Mouse (Mus musculus): ENCODE results near the gene Uqcrc2. TPM values are rescaled to one million over a fixed set of nuclear protein-coding genes. Genes with fewer than 3 reads are reported as not detected.

Gene Uqcrc2
- total and polyA plus RNA-seq, 3 experiments, result 229 to 659 (median 338) TPM

DNA sequence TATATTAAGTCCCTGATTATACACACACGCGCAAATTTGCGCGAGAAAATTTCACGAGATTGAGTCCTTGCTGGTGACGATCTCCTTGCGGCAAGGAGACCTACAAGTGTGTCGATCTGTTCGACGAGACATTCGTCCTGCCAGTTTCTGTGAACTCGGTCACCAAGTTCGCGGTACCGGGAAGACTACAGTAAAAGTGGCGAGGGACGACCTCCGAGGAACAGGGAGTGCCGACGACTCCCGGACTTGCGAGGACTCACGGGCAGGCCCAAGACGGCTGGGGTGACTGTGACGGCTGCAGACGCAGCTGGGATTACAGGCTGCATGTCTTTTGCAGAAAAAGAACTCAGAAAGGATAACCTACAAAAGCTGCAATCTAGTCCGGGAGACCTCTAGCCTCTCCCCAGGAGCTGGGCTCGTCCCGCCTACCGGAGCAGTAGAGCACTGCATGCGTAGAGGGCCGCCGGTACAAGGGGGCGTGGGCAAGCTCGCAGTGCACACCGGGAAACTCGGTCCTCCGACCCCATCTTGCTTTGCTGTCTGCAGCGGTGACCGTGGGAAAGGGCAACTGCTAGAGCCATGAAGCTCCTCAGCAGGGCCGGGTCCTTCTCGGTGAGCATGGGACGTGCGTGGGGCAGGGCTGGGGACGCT lies at the start of gene Uqcrc2 (continued):
- TF ChIP-seq CHD1 (IDR thresholded peaks at IDR 0.05; ENCODE audit: low read depth, low read length) (no peak), GABPA (IDR thresholded peaks at IDR 0.05; ENCODE audit: low read depth, low read length) (no peak; the same call in 1 of the 2 replicates), MAFK (IDR thresholded peaks at IDR 0.05; ENCODE audit: borderline replicate concordance, low read depth, low read length) (no peak)

DNA sequence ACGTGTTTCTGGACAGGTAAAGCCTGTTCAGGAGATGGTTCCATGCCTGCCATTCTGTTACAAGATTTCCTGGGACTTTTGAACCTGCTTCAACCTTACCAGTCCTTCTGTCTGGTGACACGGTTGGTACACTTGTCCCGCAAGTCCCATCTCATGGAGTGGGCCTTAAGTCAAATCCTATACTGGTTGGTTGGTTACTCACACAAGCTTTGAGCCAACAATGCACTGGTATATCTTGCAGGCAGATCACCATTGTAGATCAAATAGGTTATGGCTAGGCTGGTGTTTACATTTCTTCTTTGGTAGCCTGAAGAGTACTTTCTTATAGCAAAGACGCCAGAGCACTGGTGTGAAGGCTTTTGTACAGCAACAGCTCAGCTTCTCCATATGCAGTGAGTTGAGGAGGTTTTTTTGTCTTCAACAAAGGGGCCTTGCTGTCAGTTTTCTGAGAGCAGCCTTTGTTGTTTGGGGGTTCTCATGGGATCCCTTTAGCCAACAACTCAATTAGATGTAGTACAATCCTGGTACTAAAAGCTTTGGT lies 37.7 kb upstream of the Uqcrc2 start:
- H3K27me3 ChIP-seq (ENCODE audit: control insufficient read depth in 1 of 2, insufficient read depth in 2 of 2, low read length in 2 of 2), result peaks cover 0 to 6% of the 10 kb centered on the region in 2 experiments; a peak in 1 of 4 replicates
- H3K79me2 ChIP-seq (ENCODE audit: control insufficient read depth, insufficient read depth, low read length, poor library complexity), result no peaks in the 10 kb centered on the region
- no peak for DNase-seq (ENCODE audit: low read depth, low spot score)
- H3K9ac ChIP-seq (ENCODE audit: control insufficient read depth, low read depth, low read length, poor library complexity, severe bottlenecking), result no peak overlapping the region
- H3K4me3 ChIP-seq (ENCODE audit: control insufficient read depth in 1 of 2, insufficient read depth in 1 of 2, low read depth in 2 of 2, low read length in 2 of 2), result no peak overlapping the region
- no peak overlapping the region for H3K27ac ChIP-seq (ENCODE audit: control insufficient read depth, low read depth, low read length)
- H3K9me3 ChIP-seq (replicated peaks; ENCODE audit: insufficient read depth, low read length), result no peaks in the 10 kb centered on the region
- no peaks in the 10 kb centered on the region for H3K36me3 ChIP-seq (ENCODE audit: control insufficient read depth in 1 of 2, insufficient read depth in 2 of 2, low read length in 2 of 2)
- H3K4me1 ChIP-seq (ENCODE audit: control insufficient read depth in 1 of 2, insufficient read depth in 2 of 2, low read length in 2 of 2), result no peaks in the 10 kb centered on the region
- TF ChIP-seq CHD2 (IDR thresholded peaks at IDR 0.05; ENCODE audit: low read length) (no peak), MAZ (IDR thresholded peaks at IDR 0.05; ENCODE audit: low read depth, low read length) (no peak), TAL1 (IDR thresholded peaks at IDR 0.05; ENCODE audit: low read length) (no peak), NELFE (IDR thresholded peaks at IDR 0.05; ENCODE audit: low read depth, low read length) (no peak), POLR2AphosphoS5 (IDR thresholded peaks at IDR 0.05; ENCODE audit: borderline replicate concordance, low read depth, low read length) (no peak), MXI1 (IDR thresholded peaks at IDR 0.05; ENCODE audit: low read depth, low read length) (no peak), ZC3H11A (IDR thresholded peaks at IDR 0.05; ENCODE audit: low read depth, low read length) (no peak), RCOR1 (IDR thresholded peaks at IDR 0.05; ENCODE audit: low read depth, low read length) (no peak), CTCF (IDR thresholded peaks at IDR 0.05 in 2 of 3, conservative IDR thresholded peaks at IDR 0.05 in 1 of 3; ENCODE audit: control insufficient read depth in 1 of 3, insufficient read depth in 1 of 3, low read depth in 2 of 3, low read length in 3 of 3, poor library complexity in 1 of 3, severe bottlenecking in 1 of 3) (no peak), RAD21 (IDR thresholded peaks at IDR 0.05; ENCODE audit: low read depth, low read length) (no peak)

DNA sequence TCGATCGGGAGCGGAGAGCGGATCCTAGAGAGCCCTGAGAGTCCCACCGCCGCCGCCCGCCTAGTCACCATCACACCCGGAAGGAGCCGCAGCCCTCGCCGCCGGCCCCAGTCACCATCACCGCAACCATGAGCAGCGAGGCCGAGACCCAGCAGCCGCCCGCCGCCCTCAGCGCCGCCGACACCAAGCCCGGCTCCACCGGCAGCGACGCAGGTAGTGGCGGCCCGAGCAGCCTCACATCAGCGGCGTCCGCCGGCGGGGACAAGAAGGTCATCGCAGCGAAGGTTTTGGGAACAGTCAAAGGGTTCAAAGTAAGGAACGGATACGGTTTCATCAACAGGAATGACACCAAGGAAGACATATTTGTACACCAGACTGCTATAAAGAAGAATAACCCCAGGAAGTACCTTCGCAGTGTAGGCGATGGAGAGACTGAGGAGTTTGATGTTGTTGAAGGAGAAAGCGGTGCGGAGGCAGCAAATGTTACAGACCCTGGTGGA lies 37.2 kb upstream of the Uqcrc2 start:
- H3K9ac ChIP-seq (ENCODE audit: control insufficient read depth, low read depth, low read length, poor library complexity, severe bottlenecking), result no peak overlapping the region
- H3K9me3 ChIP-seq (replicated peaks; ENCODE audit: insufficient read depth, low read length), result no peaks in the 10 kb centered on the region
- H3K4me1 ChIP-seq (ENCODE audit: control insufficient read depth in 1 of 2, insufficient read depth in 2 of 2, low read length in 2 of 2), result no peaks in the 10 kb centered on the region
- H3K27me3 ChIP-seq (ENCODE audit: control insufficient read depth in 1 of 2, insufficient read depth in 2 of 2, low read length in 2 of 2), result peaks cover 0 to 6% of the 10 kb centered on the region in 2 experiments; a peak in 1 of 4 replicates
- no peak overlapping the region for H3K4me3 ChIP-seq (ENCODE audit: control insufficient read depth in 1 of 2, insufficient read depth in 1 of 2, low read depth in 2 of 2, low read length in 2 of 2)
- H3K79me2 ChIP-seq (ENCODE audit: control insufficient read depth, insufficient read depth, low read length, poor library complexity), result no peaks in the 10 kb centered on the region
- TF ChIP-seq POLR2AphosphoS5 (IDR thresholded peaks at IDR 0.05; ENCODE audit: borderline replicate concordance, low read depth, low read length) (no peak), UBTF (IDR thresholded peaks at IDR 0.05; ENCODE audit: borderline replicate concordance, insufficient read depth, low read depth, low read length) (no peak), TAL1 (IDR thresholded peaks at IDR 0.05; ENCODE audit: low read length) (no peak), MYB (IDR thresholded peaks at IDR 0.05; ENCODE audit: low read depth, low read length) (no peak), POLR2AphosphoS2 (IDR thresholded peaks at IDR 0.05; ENCODE audit: low read length) (no peak), MYC (IDR thresholded peaks at IDR 0.05; ENCODE audit: low read depth, low read length) (no peak), GABPA (IDR thresholded peaks at IDR 0.05; ENCODE audit: low read depth, low read length) (no peak)
- no peaks in the 10 kb centered on the region for H3K36me3 ChIP-seq (ENCODE audit: control insufficient read depth in 1 of 2, insufficient read depth in 2 of 2, low read length in 2 of 2)
- H3K27ac ChIP-seq (ENCODE audit: control insufficient read depth, low read depth, low read length), result no peak overlapping the region
- DNase-seq (ENCODE audit: low read depth, low spot score), result no peak
